Mouse (Mus musculus) heart, postnatal 25 days (tissue): ENCODE measurements at regions not wholly inside any gene's neighbourhood (a gene's known extent, or its start where the extent isn't known, plus 50 kb on each side); places are given as distances from the start of the nearest gene placed in this dataset.

Source experiments
- DNase-seq: peaks from one replicate; pipeline ENCODE4 v3.0.0; 2022; ENCODE audit warnings: low spot score
- intact Hi-C: fragments of 180-260 bp; cut with DNase I; formaldehyde crosslinking; loops from one replicate; pipeline ENCODE4 v1.15.1; 2025

DNA sequence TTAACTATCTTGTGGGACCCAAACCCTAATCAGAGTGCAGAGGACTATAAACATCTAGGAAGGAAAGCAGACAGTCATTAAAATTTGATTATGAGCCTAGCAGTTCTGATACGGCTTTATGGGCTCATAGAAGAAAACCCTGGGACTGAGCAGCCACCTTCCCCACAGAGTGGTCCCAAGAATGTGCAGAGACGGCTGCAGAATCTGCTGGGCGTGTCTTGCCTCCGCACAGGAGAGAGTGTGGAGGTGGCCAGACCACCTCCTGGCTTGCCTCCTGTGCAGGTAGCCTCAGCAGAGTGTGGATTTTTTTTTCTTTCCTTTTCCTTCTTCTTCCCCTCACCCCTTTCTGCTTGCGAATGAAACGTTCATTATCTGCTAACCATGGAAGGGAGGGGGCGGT is 163.3 kb downstream of the Hibadh start:
- no peak for DNase-seq
- intact Hi-C loops, result loop anchor here (5.0 kb wide), 1 partner anchor 45 kb away; no protein-coding TSS in a partner anchor

DNA sequence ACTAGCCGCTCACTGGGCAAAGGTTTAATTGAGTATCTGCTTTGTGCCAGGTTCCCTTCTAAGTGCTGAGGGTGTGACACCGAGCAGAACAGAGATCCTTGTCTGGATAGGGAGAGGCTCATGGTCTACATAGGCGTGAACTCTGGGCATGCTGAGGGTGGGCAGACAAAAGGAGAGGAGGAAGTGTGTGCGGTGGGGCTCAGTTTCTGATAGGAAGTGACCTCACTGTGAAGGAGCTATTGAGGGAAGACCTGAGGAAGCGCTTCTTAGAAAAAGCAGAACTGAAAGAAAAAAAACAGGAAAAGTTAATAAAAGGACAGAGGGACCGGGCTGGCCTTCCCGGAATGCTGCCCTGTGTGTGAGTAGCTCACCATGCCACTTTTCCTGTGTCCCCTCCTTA is 162.8 kb downstream of the Hibadh start:
- intact Hi-C loops, result loop anchor here (5.0 kb wide), 1 partner anchor 45 kb away; no protein-coding TSS in a partner anchor
- no peak for DNase-seq

DNA sequence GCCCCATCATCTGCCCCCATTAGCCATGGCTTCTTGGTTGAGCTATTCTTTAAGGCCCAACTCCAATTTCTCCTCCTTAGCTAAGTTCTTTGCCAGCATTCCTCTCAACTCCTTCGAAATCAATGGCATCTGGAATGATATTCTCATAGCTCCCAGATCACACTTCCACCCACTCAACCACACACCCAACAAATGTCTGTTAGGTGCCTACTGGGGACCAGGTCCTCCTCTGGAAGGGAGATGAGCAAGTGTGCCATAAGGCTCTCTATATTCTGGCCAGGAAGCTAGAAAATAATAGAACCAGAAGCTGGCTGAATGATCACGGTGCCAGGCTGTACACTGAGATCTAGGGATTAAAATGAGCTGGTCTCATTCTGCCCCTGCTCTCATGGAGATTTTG is 161.6 kb downstream of the Hibadh start:
- no peak for DNase-seq
- intact Hi-C loops, result loop anchor here (5.0 kb wide), 1 partner anchor 44 kb away; no protein-coding TSS in a partner anchor

DNA sequence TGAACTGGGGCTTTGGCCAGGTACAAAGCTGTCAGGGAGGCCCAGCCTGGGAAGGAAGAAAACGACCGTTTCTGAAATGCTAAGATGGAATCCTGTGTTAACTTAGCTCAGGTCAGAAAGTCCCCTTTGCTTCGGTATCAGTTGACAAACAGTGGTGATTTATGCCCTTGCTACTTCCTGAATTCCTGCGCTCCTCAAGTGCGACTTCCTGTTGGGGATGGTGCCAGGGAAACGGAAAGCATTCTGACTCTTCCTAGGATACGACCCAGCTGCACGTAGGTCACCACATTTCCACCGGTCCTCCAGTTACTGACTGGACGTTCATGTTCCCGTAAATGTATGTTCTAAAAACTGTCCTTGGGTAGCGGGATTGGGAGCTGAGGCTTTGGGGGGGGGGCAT is 161.0 kb downstream of the Hibadh start:
- DNase-seq, result no peak
- intact Hi-C loops, result loop anchor here (5.0 kb wide), 1 partner anchor 43 kb away; no protein-coding TSS in a partner anchor

DNA sequence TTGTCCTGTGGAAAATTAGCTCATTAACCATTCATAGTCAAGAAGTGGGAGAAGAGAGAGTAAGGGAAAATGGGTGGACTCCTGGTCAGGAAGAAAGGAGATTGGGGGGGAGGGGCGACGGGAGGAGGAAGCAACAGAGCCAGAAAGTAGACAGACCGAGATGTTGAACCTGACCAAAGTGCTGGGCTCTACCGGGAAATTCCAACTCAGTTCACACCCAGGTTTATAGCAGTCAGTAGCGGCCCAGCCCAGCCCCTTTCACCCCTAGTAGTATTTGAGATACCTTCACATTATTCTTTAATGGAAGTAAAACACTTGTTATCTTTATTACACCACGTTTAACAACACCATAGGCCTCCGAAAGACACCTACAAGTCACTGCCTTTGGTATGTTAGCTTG is 158.2 kb downstream of the Hibadh start:
- no peak for DNase-seq
- intact Hi-C loops, result no loop called here

GRCm38 (mm10) chr6:52486146-52486545 is 154.0 kb downstream of the Hibadh start:
- intact Hi-C loops, result no loop called here
- DNase-seq, result no peak

GRCm38 (mm10) chr6:52486655-52487054 is 153.5 kb downstream of the Hibadh start:
- intact Hi-C loops, result no loop called here
- DNase-seq, result no peak

DNA sequence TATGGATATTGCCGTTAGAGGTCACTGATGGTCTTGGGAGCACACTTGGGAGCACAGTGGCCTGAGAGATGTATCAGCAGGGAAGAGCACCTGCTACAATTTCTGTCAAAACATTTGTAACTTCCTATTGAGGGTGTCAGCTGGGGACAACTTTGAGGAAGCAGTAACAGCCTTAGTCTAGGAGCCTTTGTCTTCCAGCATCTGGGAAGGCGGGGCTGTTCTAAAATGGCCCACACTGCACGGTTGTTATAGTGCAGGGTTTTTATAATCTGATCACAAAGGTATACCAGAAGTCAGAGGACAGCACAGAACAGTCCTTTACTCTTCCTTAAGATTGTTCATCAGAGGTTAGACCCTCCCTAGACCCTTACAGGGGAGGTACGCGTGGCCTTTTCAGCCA is 152.3 kb downstream of the Hibadh start:
- DNase-seq, result no peak
- intact Hi-C loops, result no loop called here

- intact Hi-C loops, result no loop called here
- DNase-seq, result no peak
Measured at GRCm38 (mm10) chr6:52490264-52490775, 149.9 kb downstream of the Hibadh start.

GRCm38 (mm10) chr6:52495301-52495700 is 144.9 kb downstream of the Hibadh start:
- intact Hi-C loops, result no loop called here
- DNase-seq, result no peak

- intact Hi-C loops, result no loop called here
- DNase-seq, result no peak
Measured at GRCm38 (mm10) chr6:52495855-52496254, 144.3 kb downstream of the Hibadh start.
